Comparison of ENCODE assay signal across 13 mouse cellular contexts in the genomic region with DNA sequence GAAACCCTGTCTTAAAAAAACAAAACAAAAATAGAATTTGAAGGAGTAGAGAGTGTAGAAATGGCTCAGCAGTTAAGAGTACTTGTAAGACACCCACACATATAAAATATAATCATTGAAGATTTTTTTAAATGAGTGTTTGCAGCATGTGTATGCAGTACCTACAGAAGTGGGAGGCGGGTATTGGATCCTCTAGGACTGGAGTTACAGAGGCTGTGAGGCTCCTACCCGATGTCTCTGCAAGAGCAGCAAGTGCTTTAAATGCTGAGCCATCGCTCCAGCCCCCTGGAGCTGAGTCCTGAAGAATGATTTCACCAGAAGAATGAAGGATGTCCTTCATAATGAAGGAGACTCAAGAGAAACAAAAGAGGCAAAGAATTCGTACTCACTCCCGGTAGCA.
"Had no signal": no experiment of that assay in that cellular context is flagged by ENCODE, and none has a peak within 500 bp of the region (broad histone marks: within the 10 kb centered on the region; RNA-seq: fewer than 3 reads in every experiment).

No protein-coding gene starts in this region.

- DNase-seq: gastrocnemius, adult 2 months; gastrocnemius, postnatal 10 days; gastrocnemius, postnatal 25 days; heart, adult 18-20 months; heart, postnatal 10 days; heart, postnatal 4 days; kidney, adult 18-20 months; kidney, adult 8-10 months; kidney, postnatal 14 days; kidney, postnatal 36 days; layer of hippocampus, adult 9-11 months; layer of hippocampus, postnatal 36 days; left cerebral cortex, postnatal 4 days had no signal
